Mouse (Mus musculus) bone marrow macrophage, adult 2 months (primary cell): ENCODE data around the gene Wbp4.

Experiments
- CTCF ChIP-seq: IDR thresholded peaks from 2 replicates; pipeline ENCODE4 v1.5.1; 2012; ENCODE audit warnings: low read depth, mild to moderate bottlenecking, low read length, moderate library complexity
- POLR2A ChIP-seq: IDR thresholded peaks from 2 replicates; pipeline ENCODE4 v1.6.1; 2012; ENCODE audit warnings: mild to moderate bottlenecking, low read depth, low read length, borderline replicate concordance

DNA sequence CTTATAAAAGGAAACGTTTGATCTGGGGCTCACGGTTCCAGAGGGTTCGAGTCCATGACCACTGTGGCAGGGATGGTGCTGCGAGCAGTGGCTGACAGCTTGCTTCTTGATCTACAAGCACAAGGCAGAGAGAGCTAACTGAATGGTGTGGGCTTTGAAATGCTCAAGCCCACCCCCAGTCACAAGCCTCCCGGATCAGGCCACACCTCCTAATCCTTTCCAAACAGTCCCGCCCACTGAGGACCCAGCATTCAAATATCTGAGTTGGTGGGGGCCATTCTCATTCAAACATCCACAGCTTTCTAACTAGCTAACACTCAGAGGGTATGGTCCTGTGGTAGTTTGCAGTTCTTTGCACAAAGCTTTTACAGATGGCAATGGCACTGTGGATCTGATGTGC, 68.2 kb downstream of the Wbp4 start:
- TF ChIP-seq CTCF (no peak), POLR2A (no peak)
